Mouse (Mus musculus) E14TG2a.4 (cell line): ENCODE data around the gene Atp6v1d.

ENCODE experiments used
- CTCF ChIP-seq: conservative IDR thresholded peaks from 2 replicates; pipeline ENCODE4 v1.5.1; 2014; ENCODE audit warnings: low read length
- NANOG ChIP-seq: IDR thresholded peaks from 2 replicates; pipeline ENCODE4 v1.6.1; 2014; ENCODE audit warnings: borderline replicate concordance, low read length, mixed read lengths
- POU5F1 ChIP-seq: IDR thresholded peaks from 2 replicates; pipeline ENCODE4 v1.6.1; 2014; ENCODE audit warnings: low read length, borderline replicate concordance

- TF ChIP-seq CTCF: no peak
- no peak for TF ChIP-seq POU5F1
- TF ChIP-seq NANOG: no peak
These were observed 430 bp downstream of the Atp6v1d start for GRCm38 (mm10) chr12:78860921-78861495.
